Mouse (Mus musculus) heart, embryonic 11.5 days (tissue): Measurements from ENCODE around the gene Dlg1. TPM values are rescaled to one million over a fixed set of nuclear protein-coding genes. Genes with fewer than 3 reads are reported as not detected.

ENCODE experiments used
- ATAC-seq: fragments of 200-750 bp; cut with Nextera tagmentation; replicated peaks from 2 replicates; pipeline ENCODE4 v1.8.0; 2017; ENCODE audit warnings: moderate library complexity; ENCODE audit not compliant: insufficient number of reproducible peaks, low FRiP score, low TSS enrichment
- H3K27ac ChIP-seq: fragments of 300-500 bp; sonication (generic); 2 replicates; pipeline ENCODE4 v1.5.1; 2014; ENCODE audit warnings: mild to moderate bottlenecking, low read depth, low read length
- H3K27me3 ChIP-seq: fragments of 300-500 bp; sonication (generic); 2 replicates; pipeline ENCODE4 v1.6.1; 2014; ENCODE audit warnings: mild to moderate bottlenecking, low read length, mixed read lengths; ENCODE audit not compliant: control insufficient read depth, insufficient read depth
- H3K36me3 ChIP-seq: fragments of 300-500 bp; sonication (generic); 2 replicates; pipeline ENCODE4 v1.6.1; 2014; ENCODE audit warnings: mild to moderate bottlenecking, low read length, moderate library complexity, mixed read lengths; ENCODE audit not compliant: control insufficient read depth, insufficient read depth
- H3K4me1 ChIP-seq: fragments of 300-500 bp; sonication (generic); 2 replicates; pipeline ENCODE4 v1.6.1; 2014; ENCODE audit warnings: low read length; ENCODE audit not compliant: control insufficient read depth, insufficient read depth
- H3K4me2 ChIP-seq: fragments of 300-500 bp; sonication (generic); 2 replicates; pipeline ENCODE4 v1.6.1; 2014; ENCODE audit warnings: mild to moderate bottlenecking, moderate library complexity
- H3K4me3 ChIP-seq: fragments of 300-500 bp; sonication (generic); 2 replicates; pipeline ENCODE4 v1.5.1; 2014; ENCODE audit warnings: low read depth, low read length
- H3K9ac ChIP-seq: fragments of 300-500 bp; sonication (generic); 2 replicates; pipeline ENCODE4 v1.6.1; 2014; ENCODE audit warnings: mild to moderate bottlenecking, low read depth, low read length, moderate library complexity
- H3K9me3 ChIP-seq: fragments of 300-500 bp; sonication (generic); replicated peaks from 2 replicates; pipeline ENCODE4 v1.6.1; 2016; ENCODE audit warnings: low read length; ENCODE audit not compliant: control insufficient read depth
- WGBS: fragments of 180-500 bp; shearing (Covaris S2); extraction: QIAGEN DNeasy Blood & Tissue Kit; methylation state at CpG from one replicate; pipeline ENCODE4 v1.1.7; 2014; ENCODE audit not compliant: insufficient replicate concordance; 5-methylcytosine and 5-hydroxymethylcytosine counted together
- polyA plus RNA-seq: library from polyadenylated mRNA; unstranded; fragments of >200 nt; fragmentation: Nextera tagmentation; extraction: Ambion mirVana; gene quantifications from 2 replicates; pipeline ENCODE4 v1.2.1, GENCODE M21; 2014

The Dlg1 gene
- polyA plus RNA-seq, 1 experiment from 2014 or later, result 25.4 TPM

DNA sequence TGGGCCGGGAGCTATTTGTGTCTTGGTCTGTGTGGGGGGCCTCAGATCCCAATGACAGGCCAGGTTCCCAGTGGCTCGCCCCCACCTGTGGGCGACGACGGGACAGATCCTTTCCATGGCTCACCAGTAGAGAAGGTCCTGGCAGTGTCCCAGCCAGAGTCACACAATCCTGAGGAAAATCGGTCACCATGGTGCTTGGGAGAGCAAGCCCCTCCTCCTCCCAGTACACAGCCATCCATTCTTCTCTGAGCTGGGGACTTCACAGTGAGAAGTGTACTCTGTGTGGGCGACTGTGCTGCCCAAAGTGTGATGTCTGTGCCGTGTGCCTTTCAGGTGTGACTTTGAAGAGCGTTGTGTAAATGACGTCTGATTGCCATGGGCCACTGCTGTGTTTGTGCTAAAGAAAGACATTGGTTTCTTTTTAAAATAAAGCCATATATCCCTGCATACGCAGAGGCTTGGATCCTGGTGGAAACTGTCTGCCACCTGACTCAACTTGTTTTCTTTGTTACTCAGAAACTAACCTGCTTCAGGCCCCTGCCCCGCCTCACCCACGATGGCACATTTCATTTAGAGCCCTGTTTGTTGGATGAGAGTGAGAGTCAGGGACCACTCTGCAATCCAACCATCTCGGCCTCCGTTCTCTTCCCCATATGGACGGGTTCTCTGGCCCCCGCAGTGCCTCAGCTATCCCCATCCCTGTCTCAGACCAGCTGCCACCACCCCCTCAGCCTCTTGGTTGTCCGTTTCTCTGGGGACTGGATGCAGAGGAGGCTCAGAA, 235.5 kb downstream of the Dlg1 start:
- H3K9ac ChIP-seq, result no peak overlapping the region
- no peak overlapping the region for H3K4me3 ChIP-seq
- H3K9me3 ChIP-seq, result no peaks in the 10 kb centered on the region; the same call in 1 of the 2 replicates
- H3K4me1 ChIP-seq, result 0 out of 2 replicates have a peak, but pooled peaks cover 2% of the 10 kb centered on the region
- no peaks in the 10 kb centered on the region for H3K27me3 ChIP-seq
- ATAC-seq, result no peak
- H3K4me2 ChIP-seq, result no peak overlapping the region
- H3K27ac ChIP-seq, result no peak overlapping the region
- no peaks in the 10 kb centered on the region for H3K36me3 ChIP-seq
- 82% methylated on average over 18 of the region's 18 CpGs for WGBS

DNA sequence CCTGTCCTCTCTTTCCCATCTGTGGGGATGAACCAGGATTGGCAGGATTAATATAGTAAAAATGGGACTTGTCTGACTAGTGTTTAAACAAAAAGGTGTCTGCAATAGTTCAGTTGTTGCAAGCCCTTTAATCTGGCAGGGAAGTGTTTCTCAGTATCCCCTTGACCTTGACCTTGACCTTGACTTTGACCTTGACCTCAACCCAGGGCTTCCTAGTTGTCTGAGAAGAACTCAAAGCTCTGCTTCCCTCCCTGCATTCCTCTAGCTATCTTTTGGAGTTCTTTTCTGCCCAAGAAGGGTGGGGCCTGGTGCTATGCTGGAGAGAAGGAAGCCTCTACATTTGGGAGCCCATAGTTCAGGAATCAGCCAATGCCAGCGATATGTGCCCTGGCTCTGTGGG, 238.6 kb downstream of the Dlg1 start:
- ATAC-seq, result no peak
- Histone ChIP-seq H3K4me1 (peaks cover 10% of the 10 kb centered on the region), H3K9ac (no peak overlapping the region), H3K9me3 (no peaks in the 10 kb centered on the region; the same call in 1 of the 2 replicates), H3K27ac (no peak overlapping the region), H3K27me3 (no peaks in the 10 kb centered on the region), H3K36me3 (no peaks in the 10 kb centered on the region), H3K4me2 (no peak overlapping the region), H3K4me3 (no peak overlapping the region)
- WGBS, result 71% methylated on average over 1 of the region's 1 CpGs

DNA sequence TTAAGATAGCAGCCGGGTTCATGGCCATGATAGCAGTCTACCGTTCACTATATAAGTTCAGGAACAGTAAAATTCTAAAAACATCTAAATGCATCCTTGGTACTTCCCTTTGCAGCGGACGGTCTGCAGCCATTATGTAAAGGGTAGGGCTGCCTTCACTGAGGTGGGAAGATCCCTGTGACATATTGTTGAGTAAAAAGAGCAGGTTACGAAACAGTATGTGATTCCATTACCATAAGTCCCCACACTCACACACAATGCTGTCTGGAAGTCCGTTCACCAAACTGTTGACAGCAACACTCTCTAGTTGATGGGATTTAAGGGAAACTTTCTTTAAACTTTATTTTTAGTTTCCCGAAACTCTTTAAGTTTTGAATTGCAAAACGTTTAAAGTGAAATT, 240.0 kb downstream of the Dlg1 start:
- H3K4me2 ChIP-seq, result no peak overlapping the region
- H3K9me3 ChIP-seq, result no peaks in the 10 kb centered on the region; the same call in 1 of the 2 replicates
- peaks cover 10% of the 10 kb centered on the region for H3K4me1 ChIP-seq
- H3K4me3 ChIP-seq, result no peak overlapping the region
- H3K27ac ChIP-seq, result no peak overlapping the region
- ATAC-seq, result no peak
- no peaks in the 10 kb centered on the region for H3K36me3 ChIP-seq
- H3K27me3 ChIP-seq, result no peaks in the 10 kb centered on the region
- WGBS, result 82% methylated on average over 8 of the region's 8 CpGs
- no peak overlapping the region for H3K9ac ChIP-seq

DNA sequence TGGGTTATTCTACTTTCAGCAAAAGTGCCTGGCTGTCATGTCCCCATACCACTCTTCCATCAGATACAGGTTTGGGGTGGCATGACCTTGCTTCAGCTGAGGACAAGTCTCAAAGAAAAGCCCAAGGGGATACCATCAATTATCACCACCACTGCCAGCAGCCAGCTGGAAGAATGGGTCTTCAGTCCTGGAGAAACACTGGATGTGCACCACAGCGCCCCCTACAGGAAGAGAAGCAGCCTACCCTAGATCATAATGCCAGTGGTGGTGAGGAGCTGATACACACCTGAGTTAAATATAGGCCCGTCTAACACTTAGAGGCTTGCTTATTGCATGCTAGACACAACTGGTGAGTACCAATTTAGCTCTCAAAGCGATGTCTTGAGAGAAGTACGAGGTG, 242.1 kb downstream of the Dlg1 start:
- Histone ChIP-seq H3K27ac (no peak overlapping the region), H3K9ac (no peak overlapping the region), H3K4me3 (no peak overlapping the region), H3K4me2 (no peak overlapping the region), H3K4me1 (peaks cover 9% of the 10 kb centered on the region), H3K9me3 (no peaks in the 10 kb centered on the region; the same call in 1 of the 2 replicates), H3K27me3 (no peaks in the 10 kb centered on the region; the same call in 1 of the 2 replicates), H3K36me3 (no peaks in the 10 kb centered on the region)
- 67% methylated on average over 4 of the region's 4 CpGs for WGBS
- no peak for ATAC-seq

DNA sequence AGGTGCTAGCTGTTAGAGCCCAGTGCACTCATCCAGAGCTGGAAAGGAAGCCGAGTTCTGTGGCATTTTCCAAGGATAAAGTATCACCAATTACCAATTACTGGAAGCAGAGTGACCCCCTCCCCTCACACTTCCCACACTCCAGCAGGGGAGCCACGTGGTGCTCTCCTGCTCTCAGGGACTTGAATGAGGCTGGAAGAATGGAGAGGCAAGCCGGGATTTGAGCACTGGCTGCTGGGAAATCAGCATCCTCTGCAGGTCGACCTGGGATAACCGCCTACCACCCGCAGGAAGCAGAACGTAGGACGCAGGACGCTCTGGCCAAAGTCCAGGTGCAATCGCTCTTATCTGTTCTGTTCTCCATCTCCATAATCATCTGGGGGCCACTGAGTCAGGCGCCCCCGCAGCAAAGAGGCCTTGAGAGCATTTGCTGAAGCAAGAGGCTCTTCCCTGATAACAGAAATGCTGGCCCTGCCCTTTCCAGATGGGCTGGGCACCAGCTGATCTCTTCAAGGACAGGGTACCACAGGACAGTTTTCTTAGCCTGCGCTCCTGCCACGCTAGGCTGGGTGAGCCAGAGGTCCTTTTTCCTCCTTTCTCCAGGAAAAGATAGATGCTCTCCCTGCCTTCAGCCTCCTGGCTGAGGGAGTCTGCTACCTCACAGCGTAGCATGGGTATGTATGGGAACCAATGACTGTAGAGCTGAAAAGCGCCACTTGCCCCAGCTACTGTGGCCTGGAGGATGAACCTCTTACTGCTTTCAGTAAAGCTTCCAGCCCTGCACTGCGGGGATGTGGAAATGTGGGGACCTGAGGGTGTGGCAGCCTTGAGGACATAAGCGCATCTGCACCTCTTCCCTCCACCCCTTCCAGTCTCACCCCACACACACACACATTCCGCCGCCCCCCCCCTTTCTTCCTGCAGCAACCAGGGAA, 242.9 kb downstream of the Dlg1 start:
- Histone ChIP-seq H3K4me1 (peaks cover 11% of the 10 kb centered on the region), H3K9me3 (no peaks in the 10 kb centered on the region), H3K27ac (no peak overlapping the region), H3K9ac (no peak overlapping the region), H3K36me3 (no peaks in the 10 kb centered on the region), H3K27me3 (no peaks in the 10 kb centered on the region; the same call in 1 of the 2 replicates), H3K4me3 (peak overlapping the region; percentile 18), H3K4me2 (peak overlapping the region; percentile 58)
- ATAC-seq, result no peak
- 30% methylated on average over 19 of the region's 20 CpGs for WGBS

DNA sequence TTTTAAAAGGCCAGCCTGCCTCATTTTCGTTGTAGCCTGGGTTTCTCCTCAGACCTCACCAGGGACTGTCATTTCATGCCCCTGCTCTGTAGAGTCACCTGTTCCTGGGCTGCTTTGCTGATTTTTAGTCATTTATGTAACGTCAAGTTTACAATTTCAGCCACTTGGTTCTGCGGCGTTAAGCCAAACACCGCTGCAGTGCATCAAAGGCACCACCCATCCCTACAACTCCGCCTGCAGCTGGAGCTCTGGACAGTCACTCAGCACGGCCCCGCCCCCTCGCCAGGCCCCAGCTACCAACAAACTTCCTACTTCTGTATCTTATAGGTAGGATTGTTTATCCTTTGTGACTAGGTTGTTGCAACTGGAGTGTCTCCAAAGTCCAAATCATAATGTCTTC, 243.7 kb downstream of the Dlg1 start:
- H3K9me3 ChIP-seq, result no peaks in the 10 kb centered on the region
- no peaks in the 10 kb centered on the region; the same call in 1 of the 2 replicates for H3K27me3 ChIP-seq
- peak overlapping the region; percentile 58 for H3K4me2 ChIP-seq
- H3K27ac ChIP-seq, result no peak overlapping the region
- peaks cover 11% of the 10 kb centered on the region for H3K4me1 ChIP-seq
- ATAC-seq, result no peak
- H3K4me3 ChIP-seq, result peak overlapping the region; percentile 18
- WGBS, result 14% methylated on average over 9 of the region's 9 CpGs
- no peaks in the 10 kb centered on the region for H3K36me3 ChIP-seq
- no peak overlapping the region for H3K9ac ChIP-seq

DNA sequence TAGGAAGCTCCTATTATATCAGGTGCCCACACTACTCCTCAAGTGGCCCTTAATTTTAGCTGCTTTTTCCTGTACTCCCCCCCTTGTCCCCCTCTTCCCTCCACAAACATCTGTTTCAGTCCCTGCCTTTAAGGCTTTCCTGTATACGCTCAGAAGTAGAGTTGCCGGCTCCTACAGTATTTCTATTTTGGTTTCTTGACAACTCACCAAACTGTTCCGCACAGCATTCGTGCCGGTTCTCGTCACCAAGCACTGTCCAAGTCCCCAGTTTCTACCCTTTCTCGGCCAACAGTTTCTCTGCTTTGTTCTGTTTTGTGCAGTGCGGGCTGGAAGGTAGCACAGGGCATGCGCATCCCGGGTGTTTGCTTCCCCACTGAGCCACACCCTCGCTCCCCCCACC, 245.7 kb downstream of the Dlg1 start:
- Histone ChIP-seq H3K4me2 (no peak overlapping the region), H3K36me3 (no peaks in the 10 kb centered on the region), H3K27ac (no peak overlapping the region), H3K4me1 (peaks cover 11% of the 10 kb centered on the region), H3K27me3 (no peaks in the 10 kb centered on the region; the same call in 1 of the 2 replicates), H3K9me3 (no peaks in the 10 kb centered on the region), H3K9ac (no peak overlapping the region), H3K4me3 (no peak overlapping the region)
- 48% methylated on average over 11 of the region's 11 CpGs for WGBS
- no peak for ATAC-seq

DNA sequence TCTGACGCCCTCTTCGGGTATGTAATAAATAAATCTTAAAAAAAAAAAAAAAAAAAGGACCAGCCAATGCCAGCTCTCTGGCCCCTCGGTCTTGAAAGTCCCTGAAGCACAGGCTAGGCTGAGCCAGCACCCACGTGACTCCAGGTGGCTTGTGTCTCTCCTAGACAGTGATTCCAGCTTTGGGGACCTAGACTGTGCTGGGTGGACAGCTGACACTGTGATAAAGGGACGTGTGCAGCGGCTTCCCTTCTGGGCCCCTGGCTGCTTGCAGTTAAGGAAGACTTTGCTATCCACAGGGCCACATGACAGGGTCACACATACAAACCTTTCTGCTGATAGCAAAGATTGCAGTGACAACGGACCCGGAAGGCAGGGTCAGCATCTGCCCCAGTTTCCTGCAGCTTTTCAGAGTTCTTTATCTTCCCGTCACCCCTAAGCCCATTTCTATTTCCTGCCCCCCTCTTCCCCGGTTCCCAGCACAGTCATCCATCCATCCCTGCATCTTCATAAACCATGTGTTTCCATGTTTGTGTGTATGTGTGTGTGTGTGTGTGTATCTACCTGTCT, 247.1 kb downstream of the Dlg1 start:
- H3K4me1 ChIP-seq, result peaks cover 11% of the 10 kb centered on the region
- H3K4me3 ChIP-seq, result no peak overlapping the region
- no peak overlapping the region for H3K4me2 ChIP-seq
- WGBS, result 47% methylated on average over 10 of the region's 10 CpGs
- no peaks in the 10 kb centered on the region for H3K36me3 ChIP-seq
- no peak for ATAC-seq
- no peak overlapping the region for H3K9ac ChIP-seq
- H3K27ac ChIP-seq, result no peak overlapping the region
- no peaks in the 10 kb centered on the region for H3K9me3 ChIP-seq
- no peaks in the 10 kb centered on the region; the same call in 1 of the 2 replicates for H3K27me3 ChIP-seq
